Mouse (Mus musculus) fibroblast of lung, adult 2 months (primary cell): ENCODE measurements around the gene Gm14496.
"Not testable (repeated sequence)": the region's sequence is repeated elsewhere in the genome, so short reads cannot be mapped to it uniquely, and the experiment has no call there.

ENCODE experiments used
- DNase-seq: peaks from one replicate; pipeline ENCODE4 v3.0.0-alpha.2; 2011; ENCODE audit warnings: low read depth

Gene Gm14496

GRCm38 (mm10) chr2:181990829-181991228 is at the start of gene Gm14496:
Gene Gm14496, plus strand, starts transcription at chr2:181991129.
- no peak for DNase-seq

- DNase-seq, result not testable (repeated sequence)
Measured at GRCm38 (mm10) chr2:181952747-181953680, 37.9 kb upstream of the Gm14496 start.

- no peak for DNase-seq
Measured at GRCm38 (mm10) chr2:181968395-181968794, 22.5 kb upstream of the Gm14496 start.

GRCm38 (mm10) chr2:181969187-181969586 is 21.7 kb upstream of the Gm14496 start:
- no peak for DNase-seq

- DNase-seq, result not testable (repeated sequence)
Measured at GRCm38 (mm10) chr2:181981969-181982368, 9.0 kb upstream of the Gm14496 start.
